Mouse (Mus musculus) urinary bladder, postnatal 25 days (tissue): ENCODE results near the gene Myo9a.
A peak's percentile ranks its signal among the peaks of the same experiment; 100 is the strongest.
"Not testable (repeated sequence)": the region's sequence is repeated elsewhere in the genome, so short reads cannot be mapped to it uniquely, and the experiment has no call there.

Experiments used
- DNase-seq: peaks from one replicate; pipeline ENCODE4 v3.0.0; 2022; ENCODE audit warnings: low spot score

Myo9a gene

GRCm38 (mm10) chr9:59751066-59751581 lies 428 bp downstream of the Myo9a start:
- peak; percentile 85 for DNase-seq

GRCm38 (mm10) chr9:59751966-59752365 lies 1.3 kb downstream of the Myo9a start:
- no peak for DNase-seq

- DNase-seq, result no peak
These were observed 4.5 kb downstream of the Myo9a start for GRCm38 (mm10) chr9:59755199-59755598.

- not testable (repeated sequence) for DNase-seq
These were observed 6.3 kb downstream of the Myo9a start for GRCm38 (mm10) chr9:59757016-59757415.

- DNase-seq, result no peak
These were observed 9.8 kb downstream of the Myo9a start for GRCm38 (mm10) chr9:59760515-59760914.

GRCm38 (mm10) chr9:59766966-59767461 lies 16.3 kb downstream of the Myo9a start:
- DNase-seq, result not testable (repeated sequence)

- DNase-seq, result not testable (repeated sequence)
These were observed 55.5 kb downstream of the Myo9a start for GRCm38 (mm10) chr9:59806046-59806774.

GRCm38 (mm10) chr9:59884551-59884950 lies 133.9 kb downstream of the Myo9a start:
- DNase-seq, result no peak

GRCm38 (mm10) chr9:59903382-59903781 lies 152.7 kb downstream of the Myo9a start:
- DNase-seq, result no peak

- DNase-seq, result no peak
These were observed 164.1 kb downstream of the Myo9a start for GRCm38 (mm10) chr9:59914761-59915160.

- DNase-seq, result no peak
These were observed 179.6 kb downstream of the Myo9a start for GRCm38 (mm10) chr9:59930248-59930647.

GRCm38 (mm10) chr9:59935866-59936265 lies 185.2 kb downstream of the Myo9a start:
- not testable (repeated sequence) for DNase-seq

GRCm38 (mm10) chr9:59938529-59938928 lies 187.8 kb downstream of the Myo9a start:
- DNase-seq, result no peak

- DNase-seq, result no peak
These were observed 189.0 kb downstream of the Myo9a start for GRCm38 (mm10) chr9:59939691-59940090.

- no peak for DNase-seq
These were observed 190.5 kb downstream of the Myo9a start for GRCm38 (mm10) chr9:59940913-59941884.

GRCm38 (mm10) chr9:59941885-59942350 lies 191.2 kb downstream of the Myo9a start:
- no peak for DNase-seq

GRCm38 (mm10) chr9:59942501-59943085 lies 191.9 kb downstream of the Myo9a start:
- no peak for DNase-seq

- no peak for DNase-seq
These were observed 193.1 kb downstream of the Myo9a start for GRCm38 (mm10) chr9:59943826-59944225.

- DNase-seq, result no peak
These were observed 194.5 kb downstream of the Myo9a start for GRCm38 (mm10) chr9:59945241-59945640.

- DNase-seq, result no peak
These were observed 196.6 kb downstream of the Myo9a start for GRCm38 (mm10) chr9:59947271-59947670.

GRCm38 (mm10) chr9:59948226-59948625 lies 197.5 kb downstream of the Myo9a start:
- no peak for DNase-seq

GRCm38 (mm10) chr9:59948691-59949250 lies 198.1 kb downstream of the Myo9a start:
- no peak for DNase-seq
